Mouse (Mus musculus): ENCODE measurements at regions not wholly inside any gene's neighbourhood (a gene's known extent, or its start where the extent isn't known, plus 50 kb on each side); places are given as distances from the start of the nearest gene placed in this dataset.

DNA sequence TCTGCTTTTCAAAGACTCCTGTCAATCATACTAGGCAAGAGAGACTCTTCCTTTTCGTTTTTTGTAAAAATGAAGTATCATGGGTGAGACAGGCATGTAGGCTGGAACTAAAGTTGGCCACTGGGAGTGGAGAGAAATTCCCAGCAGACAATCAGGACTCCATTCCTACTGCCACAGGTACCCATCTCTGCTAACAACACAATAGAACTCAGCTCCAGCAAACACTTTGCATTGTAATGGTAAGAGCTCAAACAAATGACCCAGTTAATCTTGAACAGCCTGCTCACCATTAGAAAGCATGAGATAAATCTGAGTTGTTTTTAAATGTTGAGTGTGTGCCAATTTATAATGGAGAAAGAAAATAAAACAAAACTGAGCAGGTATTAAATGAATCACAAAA lies 1620.6 kb upstream of the Pabpc4l start:
- H3K27me3 ChIP-seq (replicated peaks; ENCODE audit: control insufficient read depth, insufficient read depth, low read length), result no peaks in the 10 kb centered on the region
- 50% methylated on average over 1 of the region's 1 CpGs for WGBS
- H3K4me1 ChIP-seq (ENCODE audit: control insufficient read depth, insufficient read depth, low read length), result no peaks in the 10 kb centered on the region
- TF ChIP-seq POLR2A (IDR thresholded peaks at IDR 0.05; ENCODE audit: low read depth, low read length) (no peak), CTCF (conservative IDR thresholded peaks at IDR 0.05; ENCODE audit: insufficient read depth, insufficient read length, low read depth, low read length) (no peak)
- H3K4me3 ChIP-seq (ENCODE audit: insufficient read depth, low read depth, low read length), result no peak overlapping the region
- DNase-seq, result no peak
- H3K36me3 ChIP-seq (ENCODE audit: control insufficient read depth, insufficient read depth, low read length), result no peaks in the 10 kb centered on the region
- no peak overlapping the region for H3K27ac ChIP-seq (ENCODE audit: insufficient read depth, low read depth, low read length)
